Mouse (Mus musculus) forebrain, embryonic 12.5 days (tissue): Measurements from ENCODE around the gene Vps26a. TPM values are rescaled to one million over a fixed set of nuclear protein-coding genes. Genes with fewer than 3 reads are reported as not detected.
A peak's percentile ranks its signal among the peaks of the same experiment; 100 is the strongest.
"Not testable (repeated sequence)": the region's sequence is repeated elsewhere in the genome, so short reads cannot be mapped to it uniquely, and the experiment has no call there.

Experiments
- ATAC-seq: fragments of 200-750 bp; cut with Nextera tagmentation; 2 replicates; pipeline ENCODE4 v1.8.0; 2017; ENCODE audit warnings: moderate TSS enrichment; ENCODE audit not compliant: low FRiP score
- H3K27ac ChIP-seq: fragments of 300-500 bp; sonication (generic); 2 replicates; pipeline ENCODE4 v1.5.1; 2016; ENCODE audit warnings: mild to moderate bottlenecking
- H3K27me3 ChIP-seq: fragments of 300-500 bp; sonication (generic); 2 replicates; pipeline ENCODE4 v1.6.1; 2016; ENCODE audit warnings: mild to moderate bottlenecking
- H3K36me3 ChIP-seq: fragments of 300-500 bp; sonication (generic); replicated peaks from 2 replicates; pipeline ENCODE4 v1.6.1; 2016; ENCODE audit warnings: mild to moderate bottlenecking
- H3K4me1 ChIP-seq: fragments of 300-500 bp; sonication (generic); 2 replicates; pipeline ENCODE4 v1.6.1; 2016
- H3K4me2 ChIP-seq: fragments of 300-500 bp; sonication (generic); 2 replicates; pipeline ENCODE4 v1.6.1; 2016; ENCODE audit warnings: mild to moderate bottlenecking, moderate library complexity
- H3K4me3 ChIP-seq: fragments of 300-500 bp; sonication (generic); replicated peaks from 2 replicates; pipeline ENCODE4 v1.5.1; 2016; ENCODE audit warnings: mild to moderate bottlenecking
- H3K9ac ChIP-seq: fragments of 300-500 bp; sonication (generic); 2 replicates; pipeline ENCODE4 v1.6.1; 2016; ENCODE audit warnings: mild to moderate bottlenecking
- H3K9me3 ChIP-seq: fragments of 300-500 bp; sonication (generic); 2 replicates; pipeline ENCODE4 v1.6.1; 2016
- WGBS: fragments of 180-500 bp; shearing (Covaris S2); methylation state at CpG from one replicate; pipeline ENCODE4 v1.1.7; 2016; 5-methylcytosine and 5-hydroxymethylcytosine counted together
- polyA plus RNA-seq: library from polyadenylated mRNA; unstranded; fragments of >200 nt; fragmentation: Nextera tagmentation; extraction: Ambion mirVana; gene quantifications from 2 replicates; pipeline ENCODE4 v1.2.1, GENCODE M21; 2016

The Vps26a gene
- polyA plus RNA-seq, 1 experiment from 2014 or later, result 89.7 TPM

GRCm38 (mm10) chr10:62508459-62508858, 21.9 kb upstream of the Vps26a start:
- H3K9me3 ChIP-seq, result no peaks in the 10 kb centered on the region
- peaks cover 4% of the 10 kb centered on the region for H3K4me1 ChIP-seq
- H3K27me3 ChIP-seq, result peaks cover 23% of the 10 kb centered on the region
- H3K4me3 ChIP-seq, result peak overlapping the region; percentile 18; the same call in 1 of the 2 replicates
- no peak for ATAC-seq
- peak overlapping the region; percentile 40 for H3K4me2 ChIP-seq
- H3K27ac ChIP-seq, result no peak overlapping the region
- H3K36me3 ChIP-seq, result no peaks in the 10 kb centered on the region
- no peak overlapping the region for H3K9ac ChIP-seq
- WGBS, result 10% methylated on average over 11 of the region's 11 CpGs

- no peak for ATAC-seq
- Histone ChIP-seq H3K27ac (no peak overlapping the region), H3K4me1 (peaks cover 4% of the 10 kb centered on the region), H3K4me2 (peak overlapping the region; percentile 40), H3K9ac (no peak overlapping the region), H3K36me3 (no peaks in the 10 kb centered on the region), H3K9me3 (no peaks in the 10 kb centered on the region), H3K4me3 (peak overlapping the region; percentile 10; the same call in 1 of the 2 replicates), H3K27me3 (peaks cover 23% of the 10 kb centered on the region)
- WGBS, result 16% methylated on average over 18 of the region's 18 CpGs
Observed at GRCm38 (mm10) chr10:62507591-62508308, 21.1 kb upstream of the Vps26a start.

GRCm38 (mm10) chr10:62507071-62507470, 20.5 kb upstream of the Vps26a start:
- no peak for ATAC-seq
- WGBS, result 87% methylated on average over 4 of the region's 4 CpGs
- Histone ChIP-seq H3K27ac (no peak overlapping the region), H3K27me3 (peaks cover 23% of the 10 kb centered on the region), H3K9ac (no peak overlapping the region), H3K9me3 (no peaks in the 10 kb centered on the region), H3K4me2 (no peak overlapping the region), H3K4me1 (peaks cover 4% of the 10 kb centered on the region), H3K4me3 (no peak overlapping the region), H3K36me3 (no peaks in the 10 kb centered on the region)

- ATAC-seq, result no peak
- Histone ChIP-seq H3K4me1 (peaks cover 4% of the 10 kb centered on the region), H3K27me3 (peaks cover 27% of the 10 kb centered on the region), H3K9ac (no peak overlapping the region), H3K4me2 (no peak overlapping the region), H3K4me3 (no peak overlapping the region), H3K27ac (no peak overlapping the region), H3K36me3 (no peaks in the 10 kb centered on the region), H3K9me3 (no peaks in the 10 kb centered on the region)
- WGBS, result 88% methylated on average over 17 of the region's 17 CpGs
Observed at GRCm38 (mm10) chr10:62506019-62506556, 19.5 kb upstream of the Vps26a start.

GRCm38 (mm10) chr10:62505224-62505983, 18.8 kb upstream of the Vps26a start:
- no peaks in the 10 kb centered on the region for H3K9me3 ChIP-seq
- no peak overlapping the region for H3K9ac ChIP-seq
- H3K4me3 ChIP-seq, result no peak overlapping the region
- ATAC-seq, result no peak
- peaks cover 28% of the 10 kb centered on the region for H3K27me3 ChIP-seq
- WGBS, result 79% methylated on average over 9 of the region's 9 CpGs
- H3K4me1 ChIP-seq, result peaks cover 4% of the 10 kb centered on the region
- H3K4me2 ChIP-seq, result no peak overlapping the region
- no peak overlapping the region for H3K27ac ChIP-seq
- H3K36me3 ChIP-seq, result no peaks in the 10 kb centered on the region

- ATAC-seq, result no peak
- Histone ChIP-seq H3K4me1 (peaks cover 4% of the 10 kb centered on the region), H3K9ac (no peak overlapping the region), H3K27ac (no peak overlapping the region), H3K9me3 (no peaks in the 10 kb centered on the region), H3K27me3 (peaks cover 26% of the 10 kb centered on the region), H3K4me2 (no peak overlapping the region), H3K36me3 (no peaks in the 10 kb centered on the region), H3K4me3 (no peak overlapping the region)
- WGBS, result 74% methylated on average over 12 of the region's 12 CpGs
Observed at GRCm38 (mm10) chr10:62503836-62504628, 17.4 kb upstream of the Vps26a start.

GRCm38 (mm10) chr10:62503353-62503752, 16.7 kb upstream of the Vps26a start:
- Histone ChIP-seq H3K9ac (no peak overlapping the region), H3K27ac (no peak overlapping the region), H3K4me3 (no peak overlapping the region), H3K9me3 (no peaks in the 10 kb centered on the region), H3K4me1 (peaks cover 2% of the 10 kb centered on the region), H3K4me2 (no peak overlapping the region), H3K36me3 (no peaks in the 10 kb centered on the region), H3K27me3 (peaks cover 19% of the 10 kb centered on the region)
- no peak for ATAC-seq
- WGBS, result 83% methylated on average over 4 of the region's 4 CpGs

GRCm38 (mm10) chr10:62501951-62502350, 15.3 kb upstream of the Vps26a start:
- H3K4me1 ChIP-seq, result no peaks in the 10 kb centered on the region
- no peaks in the 10 kb centered on the region for H3K9me3 ChIP-seq
- no peak for ATAC-seq
- peaks cover 14% of the 10 kb centered on the region; the same call in 1 of the 2 replicates for H3K27me3 ChIP-seq
- H3K9ac ChIP-seq, result no peak overlapping the region
- no peak overlapping the region for H3K4me2 ChIP-seq
- no peaks in the 10 kb centered on the region for H3K36me3 ChIP-seq
- no peak overlapping the region for H3K4me3 ChIP-seq
- no peak overlapping the region for H3K27ac ChIP-seq
- 83% methylated on average over 7 of the region's 7 CpGs for WGBS

GRCm38 (mm10) chr10:62500916-62501615, 14.5 kb upstream of the Vps26a start:
- peaks cover 12% of the 10 kb centered on the region; the same call in 1 of the 2 replicates for H3K27me3 ChIP-seq
- ATAC-seq, result no peak
- no peaks in the 10 kb centered on the region for H3K4me1 ChIP-seq
- no peak overlapping the region for H3K9ac ChIP-seq
- no peak overlapping the region for H3K4me2 ChIP-seq
- 88% methylated on average over 9 of the region's 9 CpGs for WGBS
- H3K9me3 ChIP-seq, result no peaks in the 10 kb centered on the region
- no peak overlapping the region for H3K4me3 ChIP-seq
- no peaks in the 10 kb centered on the region for H3K36me3 ChIP-seq
- no peak overlapping the region for H3K27ac ChIP-seq

GRCm38 (mm10) chr10:62500088-62500915, 13.7 kb upstream of the Vps26a start:
- Histone ChIP-seq H3K4me2 (0 out of 2 replicates have a peak overlapping the region, but pooled peaks have one; percentile 11), H3K27ac (no peak overlapping the region)
- 23% methylated on average over 15 of the region's 15 CpGs for WGBS

GRCm38 (mm10) chr10:62491681-62492080, 5.1 kb upstream of the Vps26a start:
- not testable (repeated sequence) for H3K9me3 ChIP-seq, H3K36me3 ChIP-seq, H3K4me3 ChIP-seq, ATAC-seq, H3K27me3 ChIP-seq, H3K27ac ChIP-seq, H3K9ac ChIP-seq, H3K4me2 ChIP-seq
- H3K4me1 ChIP-seq, result peaks cover 11% of the 10 kb centered on the region
- 91% methylated on average over 3 of the region's 3 CpGs for WGBS

More at GRCm38 (mm10) chr10:62500088-62500915, 13.7 kb upstream of the Vps26a start:
- ATAC-seq, result peak; percentile 46; the same call in 1 of the 2 replicates
- Histone ChIP-seq H3K36me3 (no peaks in the 10 kb centered on the region), H3K27me3 (peaks cover 9% of the 10 kb centered on the region; the same call in 1 of the 2 replicates), H3K4me3 (no peak overlapping the region), H3K9ac (no peak overlapping the region), H3K9me3 (no peaks in the 10 kb centered on the region), H3K4me1 (no peaks in the 10 kb centered on the region)
